Mouse (Mus musculus) cerebellum, adult (tissue): ENCODE results near the gene Sema3g.

Experiments
- ATAC-seq: cut with Nextera tagmentation; 2 replicates; pipeline ENCODE4 v1.9.2; 2017; ENCODE audit warnings: mild to moderate bottlenecking, moderate library complexity, mixed read lengths; ENCODE audit not compliant: insufficient number of reproducible peaks, low FRiP score, low TSS enrichment

Gene Sema3g

GRCm38 (mm10) chr14:31216846-31217245 is 814 bp upstream of the Sema3g start, which contains the start of gene Nisch:
Gene Nisch (minus strand): TSS chr14:31216946.
- ATAC-seq, result no peak

DNA sequence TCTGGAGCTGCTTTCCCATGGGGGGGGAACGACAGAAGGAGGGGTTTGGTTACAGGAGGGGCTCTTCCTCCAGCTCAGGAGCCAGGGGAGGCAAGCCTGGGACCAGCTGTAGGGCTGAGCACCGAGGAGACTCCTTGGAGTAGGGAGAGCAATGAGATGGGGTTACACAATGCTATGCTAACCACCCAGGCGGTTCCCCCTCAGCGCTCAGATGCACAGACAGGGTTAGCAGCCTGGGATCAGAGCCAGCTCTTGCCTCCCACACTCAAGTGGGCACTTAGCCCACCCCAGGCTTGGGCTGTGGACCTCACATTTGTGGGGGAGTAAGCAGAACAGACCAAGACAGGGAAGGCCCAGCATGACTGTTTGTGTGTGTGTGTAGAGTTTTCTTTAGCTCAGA is 9.3 kb downstream of the Sema3g start:
- no peak for ATAC-seq

GRCm38 (mm10) chr14:31228234-31228633 is 10.6 kb downstream of the Sema3g start:
- ATAC-seq, result no peak

- ATAC-seq, result no peak
Observed at GRCm38 (mm10) chr14:31230442-31230841, 12.8 kb downstream of the Sema3g start.

GRCm38 (mm10) chr14:31232404-31233069 is 14.9 kb downstream of the Sema3g start:
- no peak for ATAC-seq

- peak; percentile 26; the same call in 1 of the 2 replicates for ATAC-seq
Observed at GRCm38 (mm10) chr14:31233070-31233995, 15.7 kb downstream of the Sema3g start.

- ATAC-seq, result peak; percentile 60; the same call in 1 of the 2 replicates
Observed at GRCm38 (mm10) chr14:31233996-31234591, 16.4 kb downstream of the Sema3g start.

- no peak for ATAC-seq
Observed at GRCm38 (mm10) chr14:31237101-31237882, 19.6 kb downstream of the Sema3g start.

DNA sequence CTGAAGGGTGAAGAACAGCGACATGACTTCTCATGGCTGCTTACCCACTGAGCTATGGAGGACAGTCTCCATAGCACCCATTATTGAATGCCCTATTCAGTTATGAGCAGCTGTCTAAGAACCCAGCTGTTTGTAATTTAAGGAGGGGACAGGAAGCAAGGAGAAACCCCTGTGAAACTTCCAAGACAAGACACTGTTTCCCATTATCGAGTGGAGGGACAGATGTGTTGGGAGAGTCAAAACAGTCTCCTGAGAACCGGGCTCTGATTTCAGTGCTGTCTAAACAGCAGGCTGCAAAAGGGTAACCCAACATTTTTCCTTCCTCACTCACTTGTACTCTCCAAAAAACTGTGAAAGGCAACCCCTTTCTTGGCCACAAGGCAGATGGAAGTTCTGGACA is 22.9 kb downstream of the Sema3g start:
- no peak for ATAC-seq

DNA sequence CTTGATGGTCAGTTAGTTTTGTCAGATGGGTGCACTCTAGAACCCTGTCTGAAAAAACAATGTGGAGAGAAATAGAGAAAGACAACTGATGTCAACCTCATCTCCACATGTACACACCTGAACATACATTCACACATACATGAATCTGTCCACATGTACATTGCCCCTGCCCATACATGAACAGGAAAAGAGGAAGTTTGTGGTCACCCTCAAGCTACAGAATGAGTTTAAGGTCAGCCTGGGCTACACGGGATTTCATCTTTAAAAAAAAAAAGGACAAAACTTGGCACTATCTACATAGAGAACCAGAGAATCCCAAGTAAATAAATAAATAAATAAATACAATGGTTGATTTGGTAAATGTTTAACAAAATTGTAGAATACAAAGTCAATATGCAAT is 27.1 kb downstream of the Sema3g start:
- no peak for ATAC-seq

- no peak for ATAC-seq
Observed at GRCm38 (mm10) chr14:31245946-31246345, 28.3 kb downstream of the Sema3g start.

DNA sequence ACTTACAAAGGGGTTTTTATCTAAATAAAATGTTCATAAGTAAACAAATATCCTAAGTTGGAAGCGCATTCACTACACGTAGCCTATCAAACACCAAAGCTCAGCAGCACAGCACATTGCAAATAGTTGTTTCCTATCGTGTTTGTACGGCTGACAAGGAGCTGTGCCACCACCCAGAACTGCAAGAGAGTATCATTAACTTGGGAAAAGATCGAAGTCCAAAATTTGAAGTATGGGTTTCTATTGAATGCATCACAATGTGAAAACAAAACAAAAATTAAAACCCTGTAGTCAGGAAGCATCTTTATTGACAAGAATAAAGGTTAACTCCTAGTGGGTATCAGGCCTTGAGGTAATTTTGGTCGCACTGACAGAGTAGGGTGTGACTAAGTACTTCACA is 30.7 kb downstream of the Sema3g start:
- ATAC-seq, result no peak

DNA sequence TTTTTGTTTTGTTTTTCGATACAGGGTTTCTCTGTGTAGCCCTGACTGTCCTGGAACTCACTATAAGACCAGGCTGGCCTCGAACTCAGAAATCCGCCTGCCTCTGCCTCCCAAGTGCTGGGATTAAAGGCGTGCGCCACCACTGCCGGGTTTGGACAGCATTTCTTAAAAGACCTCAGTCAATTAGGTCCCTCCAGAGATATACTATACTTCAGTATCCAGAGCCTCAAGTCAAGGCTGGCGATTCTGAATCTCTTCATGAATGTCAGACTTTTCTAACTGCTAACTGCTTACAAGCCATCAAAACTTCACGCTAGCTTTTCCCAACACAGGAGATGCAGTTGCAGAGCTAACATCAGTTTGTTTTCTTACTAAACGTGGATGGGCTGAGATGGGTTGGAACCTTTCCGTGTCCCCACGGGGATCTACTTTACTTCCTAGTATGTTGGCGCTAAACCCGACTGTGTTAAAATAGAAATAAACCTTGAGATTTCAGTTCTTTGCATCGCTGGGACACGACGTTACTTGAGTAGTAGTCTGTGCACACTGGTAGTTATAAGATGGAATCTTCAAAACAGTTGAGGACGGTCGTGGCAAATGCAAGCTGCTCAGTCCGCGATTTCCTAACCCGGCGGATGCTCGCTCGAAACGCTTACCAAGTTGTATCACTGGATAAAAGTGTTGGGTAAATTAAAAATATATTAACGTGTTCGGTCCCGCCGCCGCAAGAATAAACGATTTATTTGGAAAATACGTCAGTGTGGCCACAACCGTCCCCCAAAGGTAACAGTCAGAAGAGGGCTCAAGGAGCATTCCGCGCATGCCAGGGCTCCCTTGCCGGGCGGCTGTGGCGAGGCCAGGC is 32.8 kb downstream of the Sema3g start:
- peak; percentile 81 for ATAC-seq

DNA sequence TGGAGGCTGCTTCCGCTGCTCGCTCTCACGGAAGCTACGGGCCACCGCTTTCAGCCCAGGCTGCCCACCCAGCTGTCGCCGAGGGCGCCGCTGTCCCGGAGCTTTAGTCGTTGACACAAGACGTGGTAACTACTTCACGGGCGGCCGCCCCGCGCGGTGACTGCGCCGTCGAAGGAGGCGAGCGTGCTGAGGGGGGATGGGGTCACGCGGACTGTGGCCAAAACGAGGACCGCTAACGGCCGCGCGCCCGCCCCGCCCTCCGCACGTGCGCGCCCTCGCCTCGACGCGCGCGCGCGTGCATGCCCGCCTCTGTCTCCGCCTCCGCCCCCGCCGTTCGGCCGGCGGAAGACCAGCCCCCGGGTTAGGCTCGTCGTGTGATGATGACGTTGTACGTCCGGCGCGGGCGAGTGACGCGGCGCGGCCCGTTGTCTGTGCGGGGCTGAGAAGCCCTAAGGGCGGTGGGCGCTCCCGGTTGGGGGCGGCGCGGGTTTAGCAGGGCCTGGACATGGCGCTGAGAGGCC is 33.5 kb downstream of the Sema3g start, which contains the start of the genes Phf7 and Bap1:
Gene Phf7, minus strand, starts transcription at position 234 of the 521 bp plus-strand sequence.
Gene Bap1, plus strand, starts transcription at position 367 of the 521 bp plus-strand sequence.
- ATAC-seq, result peak; percentile 77

- peak; percentile 20 for ATAC-seq
Observed at GRCm38 (mm10) chr14:31251626-31252025, 34.0 kb downstream of the Sema3g start.

DNA sequence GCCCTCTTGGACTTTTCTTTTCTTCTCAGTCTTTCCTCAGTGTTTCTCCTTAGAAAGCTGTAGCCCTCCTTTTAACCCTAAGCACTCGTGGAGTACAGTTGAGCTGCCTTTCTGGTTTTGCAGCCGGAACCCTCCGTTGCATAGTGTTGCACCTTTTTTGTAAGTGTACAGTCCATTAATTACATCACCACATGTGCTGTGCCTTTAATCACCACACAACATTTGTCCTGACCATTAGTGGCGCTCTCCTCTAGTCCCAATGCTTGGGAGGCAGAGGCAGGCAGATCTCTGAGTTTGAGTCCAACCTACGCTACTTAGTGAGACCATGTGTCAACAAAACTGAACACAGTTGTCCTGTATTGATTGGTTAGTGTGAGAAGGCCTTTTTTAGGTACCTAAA is 34.4 kb downstream of the Sema3g start:
- ATAC-seq, result no peak

DNA sequence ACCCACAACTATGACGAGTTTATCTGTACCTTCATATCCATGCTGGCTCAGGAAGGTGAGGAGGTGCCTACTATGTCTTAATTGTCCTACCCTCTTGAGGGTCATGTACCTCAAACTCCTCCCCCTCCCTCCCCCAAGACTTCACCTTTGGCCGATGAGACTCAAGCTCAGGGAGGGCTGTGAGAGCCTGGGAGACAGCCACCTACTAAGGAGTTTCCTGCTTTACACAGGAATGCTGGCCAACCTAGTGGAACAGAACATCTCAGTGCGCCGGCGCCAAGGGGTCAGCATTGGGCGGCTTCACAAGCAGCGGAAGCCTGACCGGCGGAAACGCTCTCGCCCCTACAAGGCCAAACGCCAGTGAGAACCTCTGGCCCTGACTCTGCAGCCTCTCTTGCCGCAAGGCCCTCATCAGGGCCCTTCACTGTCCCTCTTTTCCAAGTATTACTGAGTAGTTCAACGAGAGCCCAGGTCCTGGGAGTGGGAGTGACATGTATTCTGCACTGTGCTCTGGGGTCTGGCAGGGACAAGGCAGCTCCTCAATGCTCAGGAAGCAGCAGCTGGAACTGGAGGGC is 40.9 kb downstream of the Sema3g start:
- no peak for ATAC-seq

DNA sequence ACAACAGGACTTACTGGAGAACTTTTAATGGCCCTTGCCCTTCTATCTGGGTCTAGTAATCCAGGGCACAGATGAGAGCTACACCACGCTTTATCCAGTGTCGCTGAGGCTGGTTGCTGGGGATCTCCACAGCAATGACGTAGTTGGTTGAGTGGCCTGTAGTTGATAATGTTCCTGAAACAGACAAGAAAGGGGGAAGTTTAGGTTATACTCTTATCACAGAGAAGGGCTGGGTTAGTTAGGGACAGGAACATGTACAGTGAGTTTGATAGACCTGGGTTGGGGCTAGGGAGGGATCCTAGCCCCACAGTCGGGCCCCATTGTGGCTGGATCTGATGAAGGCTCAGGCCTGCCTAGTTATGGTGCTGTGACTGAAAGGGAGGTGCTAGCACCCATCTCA is 42.7 kb downstream of the Sema3g start:
- ATAC-seq, result no peak

- no peak for ATAC-seq
Observed at GRCm38 (mm10) chr14:31260932-31261331, 43.3 kb downstream of the Sema3g start.
